Mouse (Mus musculus) ES-E14 (cell line): ENCODE data around the gene Grsf1. TPM values are rescaled to one million over a fixed set of nuclear protein-coding genes. Genes with fewer than 3 reads are reported as not detected.

ENCODE experiments used
- DNase-seq: peaks from one replicate; pipeline ENCODE4 v3.0.0-alpha.2; 2013; ENCODE audit warnings: low read depth, low spot score
- H3K27ac ChIP-seq: 2 replicates; pipeline ENCODE4 v1.5.1; 2012; ENCODE audit warnings: low read depth, mild to moderate bottlenecking, low read length, moderate library complexity, mixed read lengths; ENCODE audit not compliant: poor library complexity, insufficient read depth, severe bottlenecking
- H3K36me3 ChIP-seq: 2 replicates; pipeline ENCODE4 v1.6.1; 2012; ENCODE audit warnings: mild to moderate bottlenecking, low read length, moderate library complexity, mixed read lengths; ENCODE audit not compliant: control insufficient read depth, poor library complexity, insufficient read depth, severe bottlenecking
- H3K4me1 ChIP-seq, 2 experiments: fragments of 150-350 bp in 1 of 2; sonication (generic) in 1 of 2; 2 replicates each; pipeline ENCODE4 v1.6.1; 2012; ENCODE audit warnings: low read length in 2 of 2, mild to moderate bottlenecking in 1 of 2, mixed read lengths in 1 of 2; ENCODE audit not compliant: control insufficient read depth in 2 of 2, insufficient read depth in 2 of 2, poor library complexity in 1 of 2
- H3K4me3 ChIP-seq, 2 experiments: fragments of 150-350 bp in 1 of 2; sonication (generic) in 1 of 2; 2 replicates each; pipeline ENCODE4 v1.5.1; 2012; ENCODE audit warnings: low read length in 2 of 2, low read depth in 1 of 2, mild to moderate bottlenecking in 1 of 2, mixed read lengths in 1 of 2; ENCODE audit not compliant: insufficient read depth in 1 of 2, poor library complexity in 1 of 2, severe bottlenecking in 1 of 2
- H3K9ac ChIP-seq: 2 replicates; pipeline ENCODE4 v1.6.1; 2012; ENCODE audit warnings: low read depth, mild to moderate bottlenecking, low read length, mixed read lengths; ENCODE audit not compliant: poor library complexity, insufficient read depth, severe bottlenecking
- H3K9me3 ChIP-seq: fragments of 150-350 bp; sonication (generic); 2 replicates; pipeline ENCODE4 v1.6.1; 2012; ENCODE audit warnings: low read depth, mild to moderate bottlenecking, low read length; ENCODE audit not compliant: control insufficient read depth, insufficient read depth
- CHD2 ChIP-seq: IDR thresholded peaks from 2 replicates; pipeline ENCODE4 v1.6.1; 2014; ENCODE audit warnings: mild to moderate bottlenecking, low read depth, low read length, inconsistent platforms
- HCFC1 ChIP-seq: IDR thresholded peaks from 2 replicates; pipeline ENCODE4 v1.6.1; 2012; ENCODE audit warnings: low read length, inconsistent platforms, borderline replicate concordance; ENCODE audit not compliant: insufficient read depth
- MAFK ChIP-seq: IDR thresholded peaks from 2 replicates; pipeline ENCODE4 v1.6.1; 2014; ENCODE audit warnings: mild to moderate bottlenecking, low read depth, low read length, inconsistent platforms; ENCODE audit not compliant: insufficient read depth
- ZC3H11A ChIP-seq: IDR thresholded peaks from 2 replicates; pipeline ENCODE4 v1.6.1; 2012; ENCODE audit warnings: low read depth, mild to moderate bottlenecking, inconsistent platforms, low read length, borderline replicate concordance
- ZNF384 ChIP-seq: IDR thresholded peaks from 2 replicates; pipeline ENCODE4 v1.6.1; 2012; ENCODE audit warnings: low read depth, low read length, inconsistent platforms
- in situ Hi-C, 2 experiments: fragments of 600-800 bp; cut with MboI; formaldehyde crosslinking; loops; one replicate each; pipeline ENCODE4 v1.15.1; 2025; ENCODE audit warnings: low sequenced_read_pairs in 2 of 2, inconsistent platforms in 1 of 2; ENCODE audit not compliant: unreplicated experiment in 2 of 2
- total RNA-seq: library from RNA; depleted of rRNA; stranded (reverse); fragments of 300-350 nt; gene quantifications from 2 replicates; pipeline ENCODE4 v1.2.3, GENCODE M21; 2012

The Grsf1 gene
- total RNA-seq, 1 experiment = 54.2 TPM

- H3K4me3 ChIP-seq = no peak overlapping the region
- no peaks in the 10 kb centered on the region for H3K4me1 ChIP-seq
- no peaks in the 10 kb centered on the region for H3K9me3 ChIP-seq
- H3K27ac ChIP-seq = no peak overlapping the region
- TF ChIP-seq CHD2 (no peak), ZC3H11A (no peak), HCFC1 (no peak), ZNF384 (no peak), MAFK (no peak)
- no peak for DNase-seq
- in situ Hi-C loops = no loop called here
- H3K36me3 ChIP-seq = peaks cover 32% of the 10 kb centered on the region
- no peak overlapping the region for H3K9ac ChIP-seq
Observed at GRCm38 (mm10) chr5:88663875-88664274, 12.1 kb downstream of the Grsf1 start.

GRCm38 (mm10) chr5:88663151-88663550 is 12.8 kb downstream of the Grsf1 start:
- Histone ChIP-seq H3K27ac (no peak overlapping the region), H3K9ac (no peak overlapping the region), H3K4me3 (no peak overlapping the region), H3K4me1 (no peaks in the 10 kb centered on the region), H3K36me3 (peaks cover 28% of the 10 kb centered on the region), H3K9me3 (no peaks in the 10 kb centered on the region)
- in situ Hi-C loops = no loop called here
- TF ChIP-seq ZNF384 (no peak), HCFC1 (no peak), CHD2 (no peak), ZC3H11A (no peak), MAFK (no peak)
- no peak for DNase-seq

GRCm38 (mm10) chr5:88657868-88658267 is 18.1 kb downstream of the Grsf1 start:
- in situ Hi-C loops = no loop called here
- H3K36me3 ChIP-seq = peaks cover 19% of the 10 kb centered on the region
- H3K4me1 ChIP-seq = no peaks in the 10 kb centered on the region
- H3K9me3 ChIP-seq = no peaks in the 10 kb centered on the region
- no peak overlapping the region for H3K27ac ChIP-seq
- no peak overlapping the region for H3K4me3 ChIP-seq
- no peak overlapping the region for H3K9ac ChIP-seq
- no peak for DNase-seq
- no peak for TF ChIP-seq MAFK
- TF ChIP-seq CHD2 = no peak
- no peak for TF ChIP-seq HCFC1
- TF ChIP-seq ZC3H11A = no peak
- TF ChIP-seq ZNF384 = no peak

GRCm38 (mm10) chr5:88652589-88652988 is 23.4 kb downstream of the Grsf1 start:
- Histone ChIP-seq H3K4me3 (no peak overlapping the region), H3K9ac (no peak overlapping the region), H3K9me3 (no peaks in the 10 kb centered on the region), H3K36me3 (peaks cover 12% of the 10 kb centered on the region; the same call in 1 of the 2 replicates), H3K4me1 (no peaks in the 10 kb centered on the region), H3K27ac (no peak overlapping the region)
- DNase-seq = no peak
- in situ Hi-C loops = no loop called here
- no peak for TF ChIP-seq ZNF384
